In genomic region chr4:151138135-151138534, GRCm38 (mm10) we compare ENCODE assay signal across 8 mouse cellular contexts. TPM values are rescaled to one million over a fixed set of nuclear protein-coding genes. Genes with fewer than 3 reads are reported as not detected.
DNase-seq lines count a peak whose midpoint lies in the region; ATAC-seq and TF ChIP-seq lines count a peak whose summit lies in the region.
"Had no signal": no experiment of that assay in that cellular context is flagged by ENCODE, and none has a peak within 500 bp of the region (broad histone marks: within the 10 kb centered on the region; RNA-seq: fewer than 3 reads in every experiment).

No protein-coding gene starts in this region.

- peak overlapping the region; percentile 82 for H3K27ac ChIP-seq in left cerebral cortex, adult 2 months
- peak overlapping the region; percentile 95 for H3K27ac ChIP-seq in forebrain, embryonic 15.5 days (replicated peaks)
- peak overlapping the region; percentile 90 for H3K27ac ChIP-seq in midbrain, embryonic 16.5 days (ENCODE audit: low read length)
- H3K27ac ChIP-seq in liver, postnatal 0 days (ENCODE audit: low read depth): no peak overlapping the region
- H3K27ac ChIP-seq: lung, embryonic 15.5 days had no signal

- no peaks in the 10 kb centered on the region for H3K36me3 ChIP-seq in forebrain, embryonic 15.5 days
- no peaks in the 10 kb centered on the region for H3K36me3 ChIP-seq in midbrain, embryonic 16.5 days (ENCODE audit: control insufficient read depth, insufficient read depth, low read length)
- no peaks in the 10 kb centered on the region for H3K36me3 ChIP-seq in liver, postnatal 0 days (replicated peaks; ENCODE audit: insufficient read depth, low read length)
- H3K36me3 ChIP-seq: lung, embryonic 15.5 days had no signal

- intact Hi-C loops in left cerebral cortex, adult 2 months (cut with DNase I): loop anchor here (2.0 to 10.0 kb wide), 2 partner anchors 31 to 223 kb away; partner anchors contain the start of genes Park7 and Tnfrsf9
- intact Hi-C loops in left cerebral cortex, postnatal 4 days (cut with DNase I): loop anchor here (5.0 kb wide), 1 partner anchor 51 kb away; the partner anchor contains the start of gene Gm13090

- TF ChIP-seq EP300 in liver, postnatal 0 days (IDR thresholded peaks at IDR 0.05; ENCODE audit: low read depth): no peak

- WGBS in forebrain, embryonic 15.5 days: 23% methylated on average over 10 of the region's 10 CpGs
- WGBS in midbrain, embryonic 16.5 days: 21% methylated on average over 10 of the region's 10 CpGs
- 13% methylated on average over 10 of the region's 10 CpGs for WGBS in lung, adult 2 months
- 21% methylated on average over 10 of the region's 10 CpGs for WGBS in liver, postnatal 0 days (ENCODE audit: insufficient replicate concordance)

- peak overlapping the region; percentile 14; the same call in 1 of the 2 replicates for H3K4me2 ChIP-seq in forebrain, embryonic 15.5 days (replicated peaks)
- peak overlapping the region; percentile 47 for H3K4me2 ChIP-seq in midbrain, embryonic 16.5 days (ENCODE audit: low read length)
- H3K4me2 ChIP-seq in liver, postnatal 0 days (ENCODE audit: low read depth, low read length): no peak overlapping the region
- H3K4me2 ChIP-seq: lung, embryonic 15.5 days had no signal

- TF ChIP-seq POLR2A in brain, embryonic 14.5 days (IDR thresholded peaks at IDR 0.05; ENCODE audit: borderline replicate concordance, extremely low read depth, insufficient read depth, insufficient read length, poor library complexity, severe bottlenecking): no peak
- TF ChIP-seq POLR2A in lung, adult 2 months (IDR thresholded peaks at IDR 0.05; ENCODE audit: borderline replicate concordance, extremely low read depth, low read depth, low read length): no peak

- ATAC-seq in forebrain, embryonic 15.5 days (replicated peaks): no peak
- no peak for ATAC-seq in midbrain, embryonic 16.5 days
- ATAC-seq in liver, postnatal 0 days: no peak

- H3K4me1 ChIP-seq in forebrain, embryonic 15.5 days: peaks cover 44% of the 10 kb centered on the region
- H3K4me1 ChIP-seq in midbrain, embryonic 16.5 days (ENCODE audit: control insufficient read depth, insufficient read depth, low read length): peaks cover 36% of the 10 kb centered on the region
- peaks cover 2% of the 10 kb centered on the region; the same call in 1 of the 2 replicates for H3K4me1 ChIP-seq in lung, adult 2 months (ENCODE audit: control insufficient read depth, insufficient read depth, low read length)
- H3K4me1 ChIP-seq in liver, postnatal 0 days (ENCODE audit: insufficient read depth): no peaks in the 10 kb centered on the region

- DNase-seq in left cerebral cortex, adult 2 months (ENCODE audit: extremely low spot score in 1 of 2, low spot score in 2 of 2): peak; percentile 41 to 42
- no peak for DNase-seq in left cerebral cortex, postnatal 4 days
- DNase-seq in brain, embryonic 14.5 days (ENCODE audit: low read depth): peak; percentile 74
- DNase-seq in lung, adult 2 months: no peak
- no peak for DNase-seq in liver, postnatal 0 days

- H3K27me3 ChIP-seq in forebrain, embryonic 15.5 days: no peaks in the 10 kb centered on the region
- H3K27me3 ChIP-seq in midbrain, embryonic 16.5 days (ENCODE audit: control insufficient read depth, insufficient read depth, low read depth, low read length): no peaks in the 10 kb centered on the region
- peaks cover 26% of the 10 kb centered on the region for H3K27me3 ChIP-seq in liver, postnatal 0 days (ENCODE audit: insufficient read depth, low read length)

- H3K9ac ChIP-seq in forebrain, embryonic 15.5 days (replicated peaks): 0 out of 2 replicates have a peak overlapping the region, but pooled peaks have one; percentile 18
- H3K9ac ChIP-seq in midbrain, embryonic 16.5 days (ENCODE audit: low read depth, low read length): 0 out of 2 replicates have a peak overlapping the region, but pooled peaks have one; percentile 52
- no peak overlapping the region for H3K9ac ChIP-seq in liver, postnatal 0 days (replicated peaks)
- H3K9ac ChIP-seq: lung, embryonic 15.5 days had no signal

- no peaks in the 10 kb centered on the region for H3K9me3 ChIP-seq in forebrain, embryonic 15.5 days
- no peaks in the 10 kb centered on the region for H3K9me3 ChIP-seq in midbrain, embryonic 16.5 days (replicated peaks; ENCODE audit: control insufficient read depth, low read length, poor library complexity, severe bottlenecking)
- no peaks in the 10 kb centered on the region for H3K9me3 ChIP-seq in liver, postnatal 0 days (ENCODE audit: low read length)
- H3K9me3 ChIP-seq: lung, embryonic 15.5 days had no signal

- no peak for TF ChIP-seq CTCF in left cerebral cortex, adult 2 months (IDR thresholded peaks at IDR 0.05)
- TF ChIP-seq CTCF in brain, embryonic 14.5 days (IDR thresholded peaks at IDR 0.05; ENCODE audit: borderline replicate concordance, extremely low read depth, insufficient read depth, insufficient read length): no peak
- TF ChIP-seq CTCF in lung, adult 2 months (IDR thresholded peaks at IDR 0.05; ENCODE audit: insufficient read depth, low read length): no peak
- TF ChIP-seq CTCF in liver, postnatal 0 days (IDR thresholded peaks at IDR 0.05; ENCODE audit: low read depth): no peak

- H3K4me3 ChIP-seq in left cerebral cortex, adult 2 months: peak overlapping the region; percentile 36
- H3K4me3 ChIP-seq in forebrain, embryonic 15.5 days: no peak overlapping the region
- no peak overlapping the region for H3K4me3 ChIP-seq in midbrain, embryonic 16.5 days (ENCODE audit: low read depth, low read length)
- H3K4me3 ChIP-seq in lung, adult 2 months (replicated peaks; ENCODE audit: extremely low read depth, low read depth, low read length): no peak overlapping the region
- H3K4me3 ChIP-seq in liver, postnatal 0 days (ENCODE audit: low read depth, low read length): no peak overlapping the region
- H3K4me3 ChIP-seq: lung, embryonic 15.5 days had no signal

RNA-seq across cellular contexts. Expression of gene Gm13090, which starts 48.8 kb away (rescaled TPM):
- not detected for total RNA-seq in left cerebral cortex, adult 2 months (2021)
- not detected for total RNA-seq in left cerebral cortex, postnatal 4 days (2021)
- polyA plus RNA-seq in brain, embryonic 14.5 days (2012; rRNA removed): not detected in 2 replicates
- 0.24 TPM in 1 of 2 replicates, not detected in the other for polyA plus RNA-seq in forebrain, embryonic 15.5 days (2015; fragmentation: Nextera tagmentation; extraction: Ambion mirVana)
- not detected in 2 replicates for polyA plus RNA-seq in midbrain, embryonic 16.5 days (2015; fragmentation: Nextera tagmentation; extraction: Ambion mirVana)
- not detected in 2 replicates for polyA plus RNA-seq in lung, adult 2 months (2012; rRNA removed)
- polyA plus RNA-seq in liver, postnatal 0 days (2015; fragmentation: Nextera tagmentation; extraction: Ambion mirVana): not detected in 2 replicates
- polyA plus RNA-seq: lung, embryonic 15.5 days had no signal

Comparison
In these comparisons a context has a peak if more than half of its experiments do, and no peak if none do; other contexts are left out.
1. DNase-seq: peak in left cerebral cortex, adult 2 months (2 of 2) and brain, embryonic 14.5 days (single experiment); none in left cerebral cortex, postnatal 4 days (single experiment), lung, adult 2 months (single experiment) and liver, postnatal 0 days (single experiment).